Mouse (Mus musculus): ENCODE results near the gene Caprin1. TPM values are rescaled to one million over a fixed set of nuclear protein-coding genes. Genes with fewer than 3 reads are reported as not detected.

Gene Caprin1
- total RNA-seq, 2 experiments from 2014 or later, result 343 to 464 TPM

GRCm38 (mm10) chr2:103803770-103804530, 6.5 kb upstream of the Caprin1 start:
- DNase-seq (ENCODE audit: low spot score in 2 of 2), result no peak

DNA sequence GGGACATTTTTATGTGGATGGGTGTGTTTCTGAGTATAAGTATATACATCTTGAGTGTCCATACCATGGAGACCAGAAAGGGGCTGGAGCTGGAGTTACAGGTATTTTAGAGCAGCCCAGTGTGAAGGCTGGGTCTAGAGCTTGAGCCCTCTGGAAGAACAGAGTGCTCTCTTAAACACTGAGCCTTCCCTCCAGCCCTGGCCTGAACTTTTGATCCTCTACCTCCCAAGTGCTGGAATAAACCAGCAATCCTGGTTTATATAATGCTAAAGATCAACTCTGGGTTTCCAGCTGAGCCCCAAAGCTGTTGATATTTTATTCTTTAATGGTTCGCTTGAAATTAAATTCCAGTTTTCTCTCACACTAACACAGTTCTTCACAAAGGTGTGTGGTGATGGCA, 5.0 kb upstream of the Caprin1 start:
- DNase-seq (ENCODE audit: low spot score in 2 of 2), result no peak

GRCm38 (mm10) chr2:103796861-103797466, 485 bp downstream of the Caprin1 start:
- DNase-seq (ENCODE audit: low spot score in 2 of 2), result peak; percentile 80 to 87

DNA sequence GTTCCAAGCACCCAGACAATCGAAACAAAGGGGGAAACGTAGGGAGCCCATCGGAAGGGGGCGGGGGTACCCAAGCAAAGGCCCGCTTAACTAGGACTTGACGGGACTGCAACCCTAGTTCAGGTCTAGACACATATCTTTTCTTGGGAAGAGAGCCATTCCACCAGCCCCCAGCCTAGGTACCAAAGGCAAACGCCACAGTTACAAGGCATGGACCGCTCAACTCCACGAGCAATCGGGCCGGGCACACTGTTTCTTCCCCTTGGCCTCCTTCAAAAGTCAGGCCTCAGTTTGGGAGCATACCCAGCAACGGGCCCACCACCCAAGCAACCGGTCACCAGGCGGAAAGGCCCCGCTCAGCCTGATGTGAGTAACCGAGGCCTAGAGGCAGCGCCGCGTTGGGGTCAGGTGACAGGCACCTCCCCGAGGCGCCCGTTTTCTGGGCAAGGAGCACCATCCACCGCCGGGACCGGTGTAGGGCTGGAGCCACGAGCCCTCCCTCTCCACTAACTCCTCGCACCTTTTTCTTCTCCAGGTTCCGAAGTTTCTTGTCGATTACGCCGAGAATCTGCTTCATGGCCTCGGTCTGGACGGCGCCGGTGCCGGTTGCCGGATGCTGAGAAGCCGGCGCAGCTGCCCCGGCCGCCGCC, 1.1 kb downstream of the Caprin1 start:
- DNase-seq (ENCODE audit: low spot score in 2 of 2), result peak; percentile 64 to 67

DNA sequence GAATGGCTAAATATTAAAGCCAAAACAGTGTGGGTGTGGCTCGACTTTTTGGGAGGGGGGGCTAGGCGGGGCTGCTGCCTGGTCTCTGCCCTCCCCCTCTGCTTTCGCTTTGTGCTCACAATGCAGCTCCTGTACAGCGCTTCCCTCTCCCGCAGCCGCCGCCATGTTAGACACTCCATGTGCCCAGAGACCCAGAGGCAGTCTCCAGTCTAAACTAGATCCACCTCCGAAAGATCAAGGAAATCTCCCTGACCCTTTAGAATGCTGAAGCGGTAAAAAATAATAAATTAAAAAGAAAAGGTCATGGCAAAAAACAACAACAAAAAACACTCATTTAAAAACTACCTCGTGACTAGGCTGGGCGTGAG, 1.6 kb downstream of the Caprin1 start:
- peak; percentile 76 to 77 for DNase-seq (ENCODE audit: low spot score in 2 of 2)

GRCm38 (mm10) chr2:103792009-103792408, 5.4 kb downstream of the Caprin1 start:
- no peak for DNase-seq (ENCODE audit: low spot score in 2 of 2)

DNA sequence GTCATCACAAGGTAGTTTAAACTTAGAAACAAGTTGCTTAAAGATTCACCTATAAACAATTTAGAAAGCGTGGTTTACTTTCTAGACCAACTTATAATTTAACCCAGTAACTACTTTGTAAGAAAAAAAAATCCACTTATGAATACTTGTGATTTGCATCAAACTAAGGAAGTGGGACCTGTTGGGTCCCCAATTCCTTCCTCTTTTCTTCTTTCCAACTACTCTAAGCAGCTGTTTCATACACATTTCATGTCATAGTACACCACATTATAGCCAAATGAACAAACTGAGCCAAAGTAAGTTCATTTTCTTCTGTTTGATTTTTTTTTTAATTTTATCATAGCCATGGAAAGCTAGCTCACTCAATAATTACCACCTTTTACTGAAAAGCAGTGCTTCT, 11.7 kb downstream of the Caprin1 start:
- no peak for DNase-seq (ENCODE audit: low spot score in 2 of 2)

- no peak for DNase-seq (ENCODE audit: low spot score in 2 of 2)
Observed at GRCm38 (mm10) chr2:103784621-103785020, 12.8 kb downstream of the Caprin1 start.

DNA sequence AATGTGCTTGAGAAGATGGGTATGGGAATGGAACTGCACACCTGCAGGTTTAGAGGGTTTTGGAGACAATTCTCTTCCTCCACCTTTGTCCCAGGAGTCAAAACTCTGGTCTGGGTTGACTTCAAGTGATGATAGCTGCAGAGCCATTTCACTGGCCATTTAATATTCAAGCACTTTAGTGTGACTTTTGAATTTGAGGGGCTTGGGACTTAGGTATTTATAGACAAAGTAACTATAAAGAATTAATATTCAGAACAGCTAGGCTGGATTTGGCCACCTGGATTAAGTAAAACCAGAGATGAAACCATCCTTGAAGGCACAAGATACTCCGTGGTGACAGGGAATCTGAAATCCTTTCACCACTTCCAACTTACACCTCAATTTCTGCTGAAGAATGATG, 35.0 kb downstream of the Caprin1 start:
- DNase-seq (ENCODE audit: low spot score in 2 of 2), result no peak

DNA sequence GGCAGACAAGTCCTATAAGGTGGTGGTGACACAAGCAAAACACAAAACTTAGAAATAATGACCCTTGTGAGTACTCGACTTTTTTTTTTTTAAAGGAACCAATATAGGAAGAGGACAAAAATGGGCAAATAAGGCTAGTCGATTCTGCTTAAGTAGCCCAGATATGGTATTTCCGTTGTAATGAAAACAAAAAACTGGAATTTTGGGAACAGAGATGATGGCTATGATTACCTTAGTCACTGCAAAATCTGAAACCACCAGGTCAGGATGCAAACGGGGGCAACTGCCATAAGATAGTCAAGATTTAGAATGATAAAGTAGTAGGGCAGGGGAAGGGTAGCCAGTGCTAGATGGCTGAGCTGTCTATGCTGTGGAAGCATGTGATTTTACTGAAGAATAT, 35.5 kb downstream of the Caprin1 start:
- DNase-seq (ENCODE audit: low spot score in 2 of 2), result no peak

DNA sequence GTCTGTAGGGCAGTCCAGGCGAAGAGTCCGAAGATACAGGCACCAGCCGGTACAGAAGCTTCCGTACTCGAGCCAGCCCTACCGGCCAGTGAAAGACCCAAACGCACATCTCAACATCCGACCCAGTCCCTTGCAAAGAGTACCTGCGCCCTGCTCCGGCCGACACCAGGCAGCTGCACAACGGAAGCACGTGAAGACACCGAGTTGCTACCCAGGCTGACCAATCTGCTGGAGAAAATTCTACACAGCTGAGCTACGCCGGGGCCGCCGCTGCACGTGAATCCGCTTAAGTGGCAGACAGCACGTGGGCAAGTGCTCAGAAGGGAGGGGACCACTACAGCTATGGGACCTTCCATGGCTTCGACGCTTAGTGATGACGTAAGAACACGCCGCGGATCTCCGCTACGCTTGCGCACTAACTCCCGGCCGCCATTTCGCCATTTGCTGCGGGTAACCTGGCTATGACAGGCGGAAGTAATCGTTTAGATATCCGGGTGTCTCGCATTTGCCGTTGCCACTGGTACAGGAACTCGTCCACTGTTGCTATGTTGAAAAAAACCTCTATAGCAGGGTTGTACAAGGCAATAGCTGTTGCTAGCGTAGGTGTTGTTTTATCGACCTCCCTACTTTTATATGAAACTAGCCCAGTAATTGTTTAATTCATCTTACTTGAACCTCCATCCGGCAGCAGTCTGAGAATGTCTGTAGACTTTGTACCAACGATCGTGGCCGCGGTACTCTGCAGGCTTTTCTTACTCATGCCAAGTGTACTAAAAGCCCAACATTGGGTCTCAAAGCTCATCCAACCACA, 36.3 kb downstream of the Caprin1 start, which contains the start of gene Nat10:
Nat10 (minus strand) TSS at position 365 of the 811 bp plus-strand sequence.
- DNase-seq (ENCODE audit: low spot score in 2 of 2), result peak; percentile 94 to 98

DNA sequence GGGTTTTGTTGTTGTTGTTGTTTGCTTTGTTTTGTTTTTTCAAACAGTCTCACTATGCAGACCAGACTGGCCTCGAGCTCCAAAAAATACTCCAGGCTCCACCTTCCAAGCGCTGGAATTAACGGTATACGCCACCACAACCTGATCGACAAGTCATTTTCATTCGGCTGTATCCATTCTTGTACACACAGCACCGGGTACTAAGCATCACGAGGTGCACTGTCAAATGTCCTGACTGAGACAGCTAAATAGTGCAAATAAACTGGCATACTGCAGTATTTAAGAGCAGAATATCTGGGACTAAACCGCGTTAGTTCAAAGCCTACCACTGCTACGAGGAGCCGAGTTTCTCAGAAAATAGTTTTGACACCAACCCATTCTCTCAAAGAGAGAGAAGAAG, 37.0 kb downstream of the Caprin1 start:
- DNase-seq (ENCODE audit: low spot score in 2 of 2), result no peak

DNA sequence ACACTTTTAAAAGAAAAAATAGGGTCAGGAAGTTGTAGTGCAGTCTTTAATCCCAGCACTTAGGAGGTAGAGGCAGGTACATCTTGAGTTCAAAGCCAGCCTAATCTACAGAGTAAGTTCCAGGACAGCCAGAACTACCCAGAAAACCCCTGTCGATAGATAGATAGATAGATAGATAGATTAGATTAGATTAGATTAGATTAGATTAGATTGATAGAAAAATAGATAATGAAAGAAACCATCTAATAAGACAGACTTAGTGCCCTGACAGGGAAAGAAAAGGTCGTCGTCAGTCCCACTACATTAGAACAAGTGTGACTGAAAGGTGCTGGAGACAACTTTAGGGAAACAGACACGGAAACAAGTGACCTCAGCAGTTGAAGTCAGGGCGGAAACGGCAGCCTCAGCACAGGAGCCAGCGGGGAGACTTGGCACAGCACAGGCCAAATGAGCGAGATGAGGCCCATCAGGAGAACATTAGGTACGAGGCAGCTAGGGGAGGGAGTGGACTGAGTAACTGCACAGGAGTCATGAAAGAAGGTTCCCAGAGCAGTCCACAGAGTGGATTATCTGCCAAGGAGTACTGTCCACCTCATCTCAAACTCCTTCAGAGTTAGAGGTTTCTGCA, 41.9 kb downstream of the Caprin1 start:
- no peak for DNase-seq (ENCODE audit: low spot score in 2 of 2)

GRCm38 (mm10) chr2:103754614-103755013, 42.8 kb downstream of the Caprin1 start:
- DNase-seq (ENCODE audit: low spot score in 2 of 2), result no peak

DNA sequence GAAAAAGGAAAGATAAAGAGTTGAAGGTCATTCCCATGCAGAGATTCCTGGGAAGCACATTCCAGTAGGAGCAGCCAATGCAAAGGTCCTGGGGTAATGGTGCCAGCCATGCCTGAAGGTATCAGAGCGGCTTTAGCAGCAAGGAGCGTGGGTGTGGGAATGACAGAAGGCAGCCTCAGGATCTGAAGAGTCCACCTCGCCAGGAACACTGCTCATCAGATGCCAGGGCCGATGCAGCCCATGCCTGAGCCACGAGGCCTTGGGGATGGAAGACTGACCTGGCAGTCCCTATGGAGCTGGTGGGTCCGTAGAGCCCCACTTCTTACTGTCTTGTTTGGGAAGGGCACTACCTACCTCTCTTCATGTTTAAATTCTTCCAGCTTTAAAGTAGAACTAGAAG, 45.7 kb downstream of the Caprin1 start:
- DNase-seq (ENCODE audit: low spot score in 2 of 2), result no peak

GRCm38 (mm10) chr2:103749091-103749490, 48.4 kb downstream of the Caprin1 start:
- DNase-seq (ENCODE audit: low spot score in 2 of 2), result no peak

DNA sequence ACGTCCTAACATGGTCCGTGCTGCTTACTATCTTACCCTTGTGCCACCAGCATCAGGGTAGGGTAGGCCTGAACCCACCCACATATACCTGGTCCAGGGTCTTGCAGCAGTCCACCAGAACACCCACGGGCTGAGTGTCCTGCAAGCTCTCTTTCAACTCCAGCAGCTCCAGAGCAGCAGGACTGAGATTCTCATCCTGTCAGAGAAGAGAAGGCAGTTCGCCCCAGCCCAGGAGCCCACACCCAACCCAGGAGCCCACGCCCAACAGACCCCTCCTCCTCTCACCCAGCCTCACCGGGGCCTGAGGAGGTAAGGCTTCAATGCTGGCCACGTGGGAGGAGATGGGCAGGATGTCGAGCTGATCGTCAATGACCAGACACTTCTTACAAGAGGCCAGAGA, 49.6 kb downstream of the Caprin1 start:
- DNase-seq (ENCODE audit: low spot score in 2 of 2), result no peak

DNA sequence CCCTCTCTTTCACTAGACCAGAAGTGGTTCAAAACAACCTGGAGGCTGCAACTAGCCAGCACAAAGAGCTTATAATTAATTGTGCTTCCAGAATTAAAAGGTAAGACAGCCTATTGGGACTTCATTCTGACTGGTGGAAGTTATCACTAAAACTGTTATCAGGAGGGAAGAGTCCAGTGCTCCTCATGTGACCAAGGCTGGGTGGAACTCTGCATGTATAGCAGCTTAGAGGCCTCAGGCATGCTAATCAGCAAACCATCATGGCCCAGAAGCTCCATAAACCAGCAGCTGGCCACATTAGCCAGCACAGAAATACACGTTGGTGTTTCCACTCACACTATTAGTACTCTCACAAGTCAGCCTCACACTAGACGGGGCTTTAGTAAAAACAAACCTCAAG, 50.7 kb downstream of the Caprin1 start:
- no peak for DNase-seq (ENCODE audit: low spot score in 2 of 2)

DNA sequence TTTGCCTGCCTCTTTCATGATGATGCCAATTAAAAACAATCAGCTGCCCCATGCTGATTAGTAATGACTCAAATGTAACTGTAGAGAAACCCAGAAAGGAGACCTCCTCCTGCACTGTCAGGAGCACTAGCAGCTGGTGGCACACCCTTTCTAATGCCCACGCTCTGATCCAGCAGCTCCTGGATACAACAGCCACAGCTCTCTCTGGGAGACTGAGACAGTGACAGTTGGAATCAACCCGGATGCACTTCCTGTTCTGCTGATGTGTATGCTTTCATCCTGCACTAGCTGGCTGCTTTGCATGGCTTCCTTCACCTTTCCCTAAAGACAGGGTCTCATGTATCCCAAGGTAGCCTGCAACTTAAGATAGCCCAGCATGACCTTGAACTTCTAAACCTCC, 51.4 kb downstream of the Caprin1 start:
- DNase-seq (ENCODE audit: low spot score in 2 of 2), result no peak

DNA sequence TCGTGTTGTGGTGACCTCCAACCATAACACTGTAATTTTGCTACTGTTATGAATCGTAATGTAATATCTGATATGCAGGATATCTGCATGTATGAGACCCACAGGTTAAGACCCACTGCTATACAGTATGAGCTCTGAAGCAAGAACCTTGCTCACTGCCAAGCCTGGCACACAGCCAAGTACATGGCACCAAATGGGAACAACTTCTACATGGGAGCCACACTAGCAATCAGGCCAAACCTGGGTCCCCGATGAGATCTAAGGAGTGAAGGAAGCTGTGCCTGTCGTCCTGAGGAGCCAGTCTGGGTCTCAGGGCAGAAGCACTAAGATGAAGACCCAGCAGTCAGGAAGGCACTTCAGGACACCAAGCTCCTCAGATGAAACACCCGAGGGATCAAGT, 52.0 kb downstream of the Caprin1 start:
- peak in 1 of 2 experiments; percentile 41 for DNase-seq (ENCODE audit: low spot score in 2 of 2)

- peak; percentile 39 to 43 for DNase-seq (ENCODE audit: low spot score in 2 of 2)
Observed at GRCm38 (mm10) chr2:103743988-103744387, 53.5 kb downstream of the Caprin1 start.

Data from adrenal gland, adult 18-20 months (tissue).